Mouse (Mus musculus): ENCODE results near the gene Ank3. TPM values are rescaled to one million over a fixed set of nuclear protein-coding genes. Genes with fewer than 3 reads are reported as not detected.

Gene Ank3
- polyA plus RNA-seq, 1 experiment from 2014 or later, result 13.4 TPM

GRCm38 (mm10) chr10:69431101-69431500, 32.5 kb downstream of the Ank3 start:
- ATAC-seq (replicated peaks; ENCODE audit: low FRiP score), result no peak

GRCm38 (mm10) chr10:69435213-69435612, 36.6 kb downstream of the Ank3 start:
- Histone ChIP-seq H3K4me3 (ENCODE audit: low read depth, low read length) (no peak overlapping the region), H3K27me3 (replicated peaks; ENCODE audit: control insufficient read depth, insufficient read depth, low read length) (no peaks in the 10 kb centered on the region), H3K4me2 (no peak overlapping the region), H3K9ac (ENCODE audit: low read depth, low read length) (no peak overlapping the region), H3K27ac (ENCODE audit: low read depth, low read length) (no peak overlapping the region), H3K36me3 (ENCODE audit: control insufficient read depth, insufficient read depth, low read length) (no peaks in the 10 kb centered on the region), H3K4me1 (replicated peaks; ENCODE audit: control insufficient read depth, insufficient read depth, low read length) (no peaks in the 10 kb centered on the region), H3K9me3 (ENCODE audit: control insufficient read depth, low read length) (no peaks in the 10 kb centered on the region)
- 81% methylated on average over 6 of the region's 6 CpGs for WGBS
- ATAC-seq (replicated peaks; ENCODE audit: low FRiP score) (no peak), DNase-seq (ENCODE audit: low spot score) (no peak)

More at GRCm38 (mm10) chr10:69431101-69431500, 32.5 kb downstream of the Ank3 start:
- H3K27ac ChIP-seq (ENCODE audit: low read depth, low read length), result no peak overlapping the region
- no peaks in the 10 kb centered on the region for H3K4me1 ChIP-seq (replicated peaks; ENCODE audit: control insufficient read depth, insufficient read depth, low read length)
- no peak overlapping the region for H3K4me3 ChIP-seq (ENCODE audit: low read depth, low read length)
- WGBS, result 83% methylated on average over 7 of the region's 7 CpGs
- no peaks in the 10 kb centered on the region for H3K36me3 ChIP-seq (ENCODE audit: control insufficient read depth, insufficient read depth, low read length)
- H3K9ac ChIP-seq (ENCODE audit: low read depth, low read length), result no peak overlapping the region
- H3K27me3 ChIP-seq (replicated peaks; ENCODE audit: control insufficient read depth, insufficient read depth, low read length), result no peaks in the 10 kb centered on the region
- DNase-seq (ENCODE audit: low spot score), result no peak
- H3K9me3 ChIP-seq (ENCODE audit: control insufficient read depth, low read length), result no peaks in the 10 kb centered on the region
- H3K4me2 ChIP-seq, result no peak overlapping the region

GRCm38 (mm10) chr10:69439449-69439848, 40.9 kb downstream of the Ank3 start:
- 79% methylated on average over 8 of the region's 8 CpGs for WGBS
- ATAC-seq (replicated peaks; ENCODE audit: low FRiP score) (no peak), DNase-seq (ENCODE audit: low spot score) (no peak)
- no peaks in the 10 kb centered on the region for H3K27me3 ChIP-seq (replicated peaks; ENCODE audit: control insufficient read depth, insufficient read depth, low read length)
- no peaks in the 10 kb centered on the region for H3K36me3 ChIP-seq (ENCODE audit: control insufficient read depth, insufficient read depth, low read length)
- H3K9me3 ChIP-seq (ENCODE audit: control insufficient read depth, low read length), result no peaks in the 10 kb centered on the region
- H3K4me3 ChIP-seq (ENCODE audit: low read depth, low read length), result no peak overlapping the region
- H3K9ac ChIP-seq (ENCODE audit: low read depth, low read length), result no peak overlapping the region
- no peaks in the 10 kb centered on the region for H3K4me1 ChIP-seq (replicated peaks; ENCODE audit: control insufficient read depth, insufficient read depth, low read length)
- no peak overlapping the region for H3K27ac ChIP-seq (ENCODE audit: low read depth, low read length)
- H3K4me2 ChIP-seq, result no peak overlapping the region

GRCm38 (mm10) chr10:69444546-69444945, 46.0 kb downstream of the Ank3 start:
- H3K27ac ChIP-seq (ENCODE audit: low read depth, low read length), result no peak overlapping the region
- no peak overlapping the region for H3K9ac ChIP-seq (ENCODE audit: low read depth, low read length)
- H3K36me3 ChIP-seq (ENCODE audit: control insufficient read depth, insufficient read depth, low read length), result no peaks in the 10 kb centered on the region
- no peak overlapping the region for H3K4me2 ChIP-seq
- no peaks in the 10 kb centered on the region for H3K27me3 ChIP-seq (replicated peaks; ENCODE audit: control insufficient read depth, insufficient read depth, low read length)
- no peaks in the 10 kb centered on the region for H3K9me3 ChIP-seq (ENCODE audit: control insufficient read depth, low read length)
- ATAC-seq (replicated peaks; ENCODE audit: low FRiP score), result no peak
- no peak for DNase-seq (ENCODE audit: low spot score)
- H3K4me1 ChIP-seq (replicated peaks; ENCODE audit: control insufficient read depth, insufficient read depth, low read length), result no peaks in the 10 kb centered on the region
- no peak overlapping the region for H3K4me3 ChIP-seq (ENCODE audit: low read depth, low read length)
- 66% methylated on average over 5 of the region's 5 CpGs for WGBS

GRCm38 (mm10) chr10:69445951-69446350, 47.4 kb downstream of the Ank3 start:
- Histone ChIP-seq H3K9me3 (ENCODE audit: control insufficient read depth, low read length) (no peaks in the 10 kb centered on the region), H3K27me3 (replicated peaks; ENCODE audit: control insufficient read depth, insufficient read depth, low read length) (no peaks in the 10 kb centered on the region), H3K9ac (ENCODE audit: low read depth, low read length) (no peak overlapping the region), H3K27ac (ENCODE audit: low read depth, low read length) (no peak overlapping the region), H3K4me1 (replicated peaks; ENCODE audit: control insufficient read depth, insufficient read depth, low read length) (no peaks in the 10 kb centered on the region), H3K36me3 (ENCODE audit: control insufficient read depth, insufficient read depth, low read length) (no peaks in the 10 kb centered on the region), H3K4me3 (ENCODE audit: low read depth, low read length) (no peak overlapping the region), H3K4me2 (no peak overlapping the region)
- ATAC-seq (replicated peaks; ENCODE audit: low FRiP score), result no peak
- 76% methylated on average over 7 of the region's 7 CpGs for WGBS
- no peak for DNase-seq (ENCODE audit: low spot score)

GRCm38 (mm10) chr10:69446566-69446965, 48.0 kb downstream of the Ank3 start:
- H3K9me3 ChIP-seq (ENCODE audit: control insufficient read depth, low read length), result no peaks in the 10 kb centered on the region
- DNase-seq (ENCODE audit: low spot score), result no peak
- no peaks in the 10 kb centered on the region for H3K27me3 ChIP-seq (replicated peaks; ENCODE audit: control insufficient read depth, insufficient read depth, low read length)
- H3K4me3 ChIP-seq (ENCODE audit: low read depth, low read length), result no peak overlapping the region
- no peak overlapping the region for H3K9ac ChIP-seq (ENCODE audit: low read depth, low read length)
- H3K4me1 ChIP-seq (replicated peaks; ENCODE audit: control insufficient read depth, insufficient read depth, low read length), result no peaks in the 10 kb centered on the region
- H3K27ac ChIP-seq (ENCODE audit: low read depth, low read length), result no peak overlapping the region
- H3K4me2 ChIP-seq, result no peak overlapping the region
- ATAC-seq (replicated peaks; ENCODE audit: low FRiP score), result no peak
- 68% methylated on average over 5 of the region's 5 CpGs for WGBS
- H3K36me3 ChIP-seq (ENCODE audit: control insufficient read depth, insufficient read depth, low read length), result no peaks in the 10 kb centered on the region

GRCm38 (mm10) chr10:69447308-69447707, 48.7 kb downstream of the Ank3 start:
- 87% methylated on average over 5 of the region's 5 CpGs for WGBS

GRCm38 (mm10) chr10:69448174-69448573, 49.6 kb downstream of the Ank3 start:
- no peaks in the 10 kb centered on the region for H3K9me3 ChIP-seq (ENCODE audit: control insufficient read depth, low read length)
- ATAC-seq (replicated peaks; ENCODE audit: low FRiP score) (no peak), DNase-seq (ENCODE audit: low spot score) (no peak)
- H3K4me2 ChIP-seq, result no peak overlapping the region
- H3K36me3 ChIP-seq (ENCODE audit: control insufficient read depth, insufficient read depth, low read length), result no peaks in the 10 kb centered on the region
- H3K9ac ChIP-seq (ENCODE audit: low read depth, low read length), result no peak overlapping the region
- H3K4me3 ChIP-seq (ENCODE audit: low read depth, low read length), result no peak overlapping the region
- no peaks in the 10 kb centered on the region for H3K27me3 ChIP-seq (replicated peaks; ENCODE audit: control insufficient read depth, insufficient read depth, low read length)
- 71% methylated on average over 3 of the region's 3 CpGs for WGBS
- H3K27ac ChIP-seq (ENCODE audit: low read depth, low read length), result no peak overlapping the region
- no peaks in the 10 kb centered on the region for H3K4me1 ChIP-seq (replicated peaks; ENCODE audit: control insufficient read depth, insufficient read depth, low read length)

More at GRCm38 (mm10) chr10:69447308-69447707, 48.7 kb downstream of the Ank3 start:
- no peaks in the 10 kb centered on the region for H3K9me3 ChIP-seq (ENCODE audit: control insufficient read depth, low read length)
- H3K4me3 ChIP-seq (ENCODE audit: low read depth, low read length), result no peak overlapping the region
- H3K9ac ChIP-seq (ENCODE audit: low read depth, low read length), result no peak overlapping the region
- no peaks in the 10 kb centered on the region for H3K36me3 ChIP-seq (ENCODE audit: control insufficient read depth, insufficient read depth, low read length)
- no peaks in the 10 kb centered on the region for H3K27me3 ChIP-seq (replicated peaks; ENCODE audit: control insufficient read depth, insufficient read depth, low read length)
- no peaks in the 10 kb centered on the region for H3K4me1 ChIP-seq (replicated peaks; ENCODE audit: control insufficient read depth, insufficient read depth, low read length)
- DNase-seq (ENCODE audit: low spot score), result no peak
- H3K4me2 ChIP-seq, result no peak overlapping the region
- H3K27ac ChIP-seq (ENCODE audit: low read depth, low read length), result no peak overlapping the region
- no peak for ATAC-seq (replicated peaks; ENCODE audit: low FRiP score)

- H3K4me3 ChIP-seq (ENCODE audit: low read depth, low read length), result no peak overlapping the region
- H3K27me3 ChIP-seq (replicated peaks; ENCODE audit: control insufficient read depth, insufficient read depth, low read length), result no peaks in the 10 kb centered on the region
- ATAC-seq (replicated peaks; ENCODE audit: low FRiP score) (no peak), DNase-seq (ENCODE audit: low spot score) (no peak)
- H3K4me1 ChIP-seq (replicated peaks; ENCODE audit: control insufficient read depth, insufficient read depth, low read length), result no peaks in the 10 kb centered on the region
- H3K27ac ChIP-seq (ENCODE audit: low read depth, low read length), result no peak overlapping the region
- no peak overlapping the region for H3K4me2 ChIP-seq
- H3K36me3 ChIP-seq (ENCODE audit: control insufficient read depth, insufficient read depth, low read length), result no peaks in the 10 kb centered on the region
- WGBS, result 62% methylated on average over 5 of the region's 5 CpGs
- H3K9ac ChIP-seq (ENCODE audit: low read depth, low read length), result no peak overlapping the region
- no peaks in the 10 kb centered on the region for H3K9me3 ChIP-seq (ENCODE audit: control insufficient read depth, low read length)
These were observed 52.4 kb downstream of the Ank3 start for GRCm38 (mm10) chr10:69451006-69451405.

All from liver, embryonic 11.5 days (tissue).